Mouse (Mus musculus) testis, postnatal 14 days (tissue): ENCODE data around the gene Dgki.

Experiments
- DNase-seq: peaks from one replicate; pipeline ENCODE4 v3.0.0; 2021; ENCODE audit warnings: low spot score

Gene Dgki

DNA sequence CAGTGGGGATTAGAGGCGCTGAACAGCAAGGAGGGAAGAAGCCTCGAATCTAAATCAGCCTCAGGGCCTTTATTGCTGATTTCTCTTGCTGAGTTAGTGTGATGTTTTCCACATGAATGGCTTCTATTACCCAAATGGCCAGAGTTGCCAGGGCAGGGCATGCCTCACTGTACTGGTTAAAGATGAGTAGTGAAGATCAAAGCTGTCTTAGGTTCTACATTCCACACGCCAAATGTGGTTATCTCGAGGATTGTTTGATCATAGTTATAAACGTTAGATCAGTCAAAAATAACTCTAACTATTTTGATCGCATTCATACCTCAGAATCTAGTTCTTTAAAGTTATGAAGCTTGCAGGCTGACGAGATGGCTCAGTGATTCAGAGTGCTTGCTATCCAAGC lies 59.8 kb downstream of the Dgki start:
- no peak for DNase-seq

DNA sequence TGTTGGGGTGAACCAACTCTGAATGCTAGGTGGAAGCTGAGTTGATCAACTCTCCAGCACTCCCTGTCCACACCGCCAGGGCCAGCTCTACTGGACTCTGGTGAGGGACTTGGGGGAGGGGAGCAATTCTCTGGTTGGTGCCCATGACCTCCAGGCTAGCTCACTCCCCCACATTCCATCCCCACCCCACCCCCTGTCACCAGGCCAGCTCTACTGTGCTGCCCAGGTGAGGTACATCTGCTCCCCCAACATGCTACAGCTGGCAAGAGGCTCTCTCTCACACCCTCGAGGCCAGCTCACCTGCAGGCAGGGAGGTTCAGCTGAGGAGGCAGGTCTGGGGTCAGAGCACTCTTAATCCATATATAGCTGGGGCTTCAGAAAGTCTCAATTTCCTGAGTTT lies 63.1 kb downstream of the Dgki start:
- DNase-seq = no peak

DNA sequence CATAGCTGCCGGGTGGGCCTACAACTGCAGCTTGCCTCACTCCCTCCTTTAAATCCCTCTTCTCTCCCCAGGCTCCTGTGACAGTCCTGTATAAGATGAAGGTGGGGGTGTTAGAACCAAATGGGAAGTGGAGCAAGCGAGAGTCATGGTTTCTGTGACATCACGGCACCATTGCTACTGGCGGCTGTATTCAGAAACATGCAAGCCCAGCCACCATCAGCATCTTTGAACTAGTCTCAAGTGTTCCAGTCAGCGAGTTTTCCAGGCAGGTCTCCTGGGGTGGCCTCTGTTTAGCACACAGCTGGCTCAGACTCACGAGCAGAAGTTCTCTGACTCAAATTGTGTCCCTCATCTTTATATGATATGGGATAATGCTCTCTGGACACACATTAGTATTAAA lies 68.8 kb downstream of the Dgki start:
- DNase-seq = no peak

DNA sequence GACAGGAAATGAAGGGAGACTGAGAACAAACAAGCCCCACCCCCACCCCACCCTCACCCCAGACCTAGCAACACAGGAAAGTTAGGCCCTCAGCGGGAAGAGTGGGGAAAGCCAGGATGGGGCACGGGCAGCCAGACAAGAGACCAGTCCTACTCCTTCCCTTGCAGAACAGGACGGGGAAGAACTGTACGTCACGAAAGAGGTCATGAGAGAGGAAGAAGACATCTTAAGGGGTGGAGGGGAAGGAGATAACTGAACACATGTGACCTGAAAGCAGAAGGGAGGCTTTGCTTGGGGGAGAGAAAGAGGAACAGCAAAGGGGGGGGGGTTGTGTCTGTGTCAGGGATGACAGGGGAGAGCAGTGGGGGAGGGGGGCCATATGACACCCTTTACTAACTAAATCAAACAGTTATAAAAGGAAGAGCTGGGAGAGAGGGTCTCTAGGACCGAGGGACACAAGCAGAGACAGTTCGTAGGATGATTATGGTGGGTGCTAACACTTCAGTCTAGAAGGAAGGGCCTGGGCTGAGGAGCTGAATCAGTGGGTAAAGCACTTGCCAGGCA lies 77.0 kb downstream of the Dgki start:
- no peak for DNase-seq

DNA sequence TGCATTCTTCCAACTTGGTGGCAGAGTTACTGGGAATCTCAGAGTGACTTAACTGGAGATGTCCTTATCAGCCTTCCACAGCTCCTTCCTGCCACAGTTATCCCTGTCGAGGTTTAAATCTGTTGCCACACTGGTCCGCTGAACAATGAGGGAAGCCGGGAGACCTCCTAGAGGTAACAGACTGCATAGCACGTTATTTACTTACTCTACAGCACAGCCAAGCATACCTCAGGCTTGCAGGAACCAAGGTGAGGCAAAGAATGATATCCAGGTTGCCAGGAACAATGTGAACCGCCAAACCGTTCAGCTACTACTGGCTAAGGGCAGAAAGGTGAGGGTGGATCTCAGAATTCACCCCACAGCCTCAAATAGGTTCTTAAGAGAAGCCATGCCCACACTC lies 78.0 kb downstream of the Dgki start:
- no peak for DNase-seq

DNA sequence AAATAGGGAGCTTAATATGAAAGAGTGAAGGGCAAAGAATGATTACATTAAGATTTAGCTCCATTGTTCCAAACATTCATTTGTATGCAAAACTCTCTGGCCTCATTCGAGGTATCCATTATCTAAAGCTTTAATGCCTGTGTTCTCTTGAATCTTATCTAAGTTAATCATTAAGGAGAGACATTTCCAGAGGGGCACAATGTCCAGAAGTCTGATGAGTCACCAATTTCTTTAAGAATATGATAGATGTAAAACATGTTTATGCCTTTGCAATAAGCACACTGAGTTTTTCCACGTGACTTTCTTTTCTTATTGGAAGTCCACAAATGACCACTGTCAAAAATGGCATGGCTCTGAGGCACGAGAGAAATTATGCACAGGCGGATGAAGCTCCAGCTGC lies 80.9 kb downstream of the Dgki start:
- no peak for DNase-seq

DNA sequence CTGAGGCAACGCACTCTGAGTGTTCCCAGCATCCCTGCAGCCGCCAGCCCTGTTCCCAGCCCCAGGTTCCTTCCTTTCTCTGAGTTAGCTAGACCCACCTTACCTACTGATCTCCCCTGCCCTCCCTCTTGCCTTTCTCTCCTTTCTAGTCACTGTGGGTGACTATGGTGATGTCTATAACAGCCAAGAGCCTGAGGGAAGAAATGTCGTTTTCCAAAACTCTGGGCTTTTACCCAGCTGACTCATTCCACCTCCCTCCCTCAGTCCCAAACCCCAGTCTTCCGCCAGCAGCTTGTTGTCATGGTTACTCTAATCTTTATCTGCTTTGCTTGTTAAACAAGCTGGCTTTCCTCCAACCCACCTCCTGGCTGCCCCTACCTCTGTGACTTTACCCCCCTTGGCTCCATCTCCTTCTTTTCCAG lies 83.6 kb downstream of the Dgki start:
- peak; percentile 11 for DNase-seq

DNA sequence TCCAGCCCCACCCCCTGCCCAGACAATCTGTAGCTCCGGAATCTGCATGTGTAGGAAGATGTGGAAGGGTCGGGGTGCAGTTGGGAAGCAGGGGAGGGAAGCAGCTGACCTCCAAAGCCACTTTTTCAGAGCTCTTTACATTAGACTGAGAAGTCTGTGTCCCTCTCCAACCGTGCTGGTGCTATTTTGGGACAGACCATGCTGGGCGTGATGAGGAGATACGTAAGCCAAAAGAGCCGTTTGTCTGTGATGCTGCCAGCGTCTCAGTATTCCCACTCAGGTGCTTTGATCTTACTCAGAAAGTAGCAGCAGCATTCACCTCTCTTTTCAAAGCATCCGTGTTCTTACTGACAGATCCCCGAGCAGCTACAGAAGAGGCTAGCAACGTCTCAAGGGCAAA lies 84.3 kb downstream of the Dgki start:
- DNase-seq = no peak

DNA sequence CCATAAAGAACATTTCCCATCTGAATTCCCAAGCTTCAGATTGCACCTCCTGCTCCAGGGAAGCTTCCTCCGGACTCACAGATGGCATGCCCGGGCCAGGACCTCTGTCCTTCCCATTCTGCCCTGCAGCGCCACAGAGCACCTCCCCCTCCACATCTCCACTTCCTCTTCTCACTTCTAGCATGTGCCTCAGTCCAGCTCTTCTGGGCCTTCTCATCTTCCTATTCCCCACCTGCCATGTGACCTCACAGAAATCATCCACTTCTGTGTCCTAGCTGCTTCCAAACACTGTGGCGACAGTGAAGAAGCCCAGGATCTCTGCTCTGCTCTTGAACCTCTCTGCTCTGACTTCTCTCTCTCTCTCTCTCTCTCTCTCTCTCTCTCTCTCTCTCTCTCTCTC lies 87.1 kb downstream of the Dgki start:
- DNase-seq = no peak

DNA sequence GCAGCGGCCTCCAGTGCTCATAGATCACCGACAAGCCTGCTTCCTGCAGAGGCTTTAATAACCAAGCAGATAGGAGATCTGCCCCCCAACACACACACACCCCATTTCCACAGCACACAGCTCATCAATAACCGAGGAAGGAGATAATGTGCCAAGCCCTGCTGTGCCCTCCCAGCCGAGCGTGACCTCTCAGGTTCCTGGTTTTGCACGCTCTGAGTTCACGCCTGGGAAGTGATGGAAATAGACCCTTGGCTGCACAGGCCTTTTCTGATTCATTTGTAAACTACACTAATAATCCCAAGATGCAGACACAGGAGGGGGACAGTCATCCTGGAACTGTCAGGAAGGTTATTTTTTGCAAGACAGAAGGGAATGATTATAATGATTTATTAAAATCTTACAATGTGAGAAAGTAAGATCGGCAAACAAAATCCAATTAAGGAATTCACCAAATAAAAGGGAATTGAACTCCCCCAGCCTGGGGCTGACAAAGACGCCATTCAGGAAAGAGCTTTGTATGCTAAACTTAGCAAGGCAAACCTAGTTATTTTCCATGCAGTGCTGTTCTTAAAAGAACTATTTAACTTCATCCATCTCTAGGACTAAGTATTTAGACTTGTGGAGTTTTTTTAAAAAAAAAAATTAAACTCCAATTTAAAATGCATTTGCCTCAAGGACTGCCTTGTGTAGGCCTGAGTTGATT lies 88.3 kb downstream of the Dgki start:
- no peak for DNase-seq

DNA sequence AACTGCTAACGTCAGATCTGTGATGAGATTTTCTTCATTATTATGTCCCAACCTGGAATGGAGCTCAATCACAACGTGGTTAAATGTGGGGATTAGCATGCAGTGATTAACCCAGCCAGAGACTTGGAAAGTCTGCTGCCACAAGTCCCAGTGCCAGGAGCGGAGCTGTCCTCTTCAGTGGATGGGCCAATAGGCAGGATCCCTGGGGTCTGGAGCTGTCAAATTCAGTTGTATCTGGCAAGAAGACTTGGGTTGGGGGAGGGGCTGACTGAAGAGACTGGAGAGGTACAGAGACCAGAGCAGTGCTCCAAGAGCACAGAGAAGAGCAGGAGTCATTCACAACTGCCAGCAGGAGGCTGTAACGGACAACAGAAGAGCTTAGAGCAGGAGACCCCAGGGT lies 97.1 kb downstream of the Dgki start:
- DNase-seq = no peak

DNA sequence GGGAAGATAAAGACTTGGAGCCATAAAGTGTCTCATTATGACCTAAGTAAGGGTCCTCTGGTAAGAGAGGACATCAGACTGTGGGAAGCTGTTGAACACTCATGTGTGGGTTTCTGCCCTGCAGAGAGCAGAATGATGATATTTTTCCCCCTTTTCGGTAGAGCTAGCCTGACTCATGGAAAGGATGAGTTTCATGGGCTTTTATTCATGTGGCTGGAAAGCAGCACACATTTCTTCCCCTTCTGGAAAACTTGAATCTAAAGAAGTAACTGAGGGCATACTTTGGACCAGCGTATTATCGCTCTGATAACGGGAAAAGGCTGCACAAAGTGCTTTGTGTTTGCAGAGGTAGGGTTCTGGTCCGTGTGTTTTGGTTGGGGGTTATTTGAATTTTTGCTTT lies 99.1 kb downstream of the Dgki start:
- DNase-seq = no peak

DNA sequence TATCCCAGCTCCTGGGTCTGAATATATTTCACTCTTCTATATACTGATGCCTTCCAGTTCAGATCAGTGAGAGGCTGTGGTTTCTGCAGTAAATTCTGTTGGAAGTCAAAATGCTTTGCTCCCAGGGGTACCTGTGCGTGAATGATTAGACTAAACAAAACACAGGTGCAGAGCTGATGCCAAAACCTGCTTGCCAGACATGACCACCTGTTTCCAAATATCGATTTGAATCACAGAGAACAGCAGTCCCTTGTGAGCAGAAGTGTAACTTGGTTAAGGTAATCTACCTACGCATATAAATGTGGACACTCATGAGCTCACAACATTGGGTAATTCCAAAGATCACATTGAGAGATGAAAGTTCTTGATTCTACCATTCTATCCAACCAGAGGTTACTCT lies 100.5 kb downstream of the Dgki start:
- no peak for DNase-seq

DNA sequence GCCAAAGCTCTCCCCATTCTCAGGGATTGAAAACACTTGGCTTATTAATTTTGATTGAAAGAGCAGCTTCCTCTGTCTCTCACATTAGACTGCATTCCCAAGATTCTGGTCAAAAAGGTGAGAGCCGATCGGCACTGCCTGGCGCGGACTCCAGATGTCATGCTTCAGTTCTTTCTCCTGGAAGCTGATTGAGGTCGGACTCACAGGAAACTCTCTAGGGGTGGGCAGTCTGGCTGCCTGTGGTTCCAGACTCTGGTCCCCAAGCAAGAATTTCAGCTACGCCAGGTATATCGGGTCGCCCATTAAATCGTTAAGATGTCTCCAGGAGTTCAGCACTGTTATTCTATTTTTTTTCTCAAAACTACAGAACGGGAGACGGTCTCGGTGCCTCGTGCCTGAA lies 102.2 kb downstream of the Dgki start:
- no peak for DNase-seq

DNA sequence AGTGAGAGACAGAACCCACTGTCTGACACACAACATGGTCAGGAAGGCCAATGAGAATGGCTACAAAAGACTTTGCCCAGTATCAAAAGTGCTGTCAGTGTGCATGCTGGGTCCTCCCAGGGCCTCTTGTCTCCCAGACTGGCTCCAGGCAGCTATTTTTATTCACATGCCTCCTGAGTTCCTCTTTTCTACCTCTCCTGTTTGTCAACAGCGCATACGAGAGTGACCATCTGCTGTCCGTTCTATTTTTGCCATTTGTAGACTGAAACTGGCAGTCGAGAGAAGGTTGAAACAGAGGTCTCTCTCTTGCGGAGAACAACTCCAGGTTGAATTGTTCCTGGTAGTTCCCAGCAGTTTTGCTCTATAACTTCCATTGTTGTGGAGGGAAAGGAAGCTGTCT lies 103.1 kb downstream of the Dgki start:
- no peak for DNase-seq

DNA sequence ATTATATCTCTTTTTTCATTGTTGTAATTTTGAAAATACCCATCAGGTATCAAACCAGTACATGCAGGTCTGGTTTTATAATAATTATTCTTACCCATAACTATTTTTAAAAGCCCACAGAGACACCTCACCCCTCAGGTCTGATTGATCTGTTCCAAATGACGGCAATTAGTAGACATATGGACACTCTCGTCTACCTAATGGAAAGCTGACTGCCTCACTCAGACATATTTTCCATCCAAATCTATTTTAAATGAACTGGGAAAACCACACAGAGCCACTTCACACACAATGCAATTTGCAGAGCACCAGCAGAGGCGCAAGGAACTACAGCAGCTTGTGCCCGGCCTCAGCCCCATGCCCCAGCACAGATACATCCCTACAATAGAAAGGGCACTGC lies 104.2 kb downstream of the Dgki start:
- no peak for DNase-seq

DNA sequence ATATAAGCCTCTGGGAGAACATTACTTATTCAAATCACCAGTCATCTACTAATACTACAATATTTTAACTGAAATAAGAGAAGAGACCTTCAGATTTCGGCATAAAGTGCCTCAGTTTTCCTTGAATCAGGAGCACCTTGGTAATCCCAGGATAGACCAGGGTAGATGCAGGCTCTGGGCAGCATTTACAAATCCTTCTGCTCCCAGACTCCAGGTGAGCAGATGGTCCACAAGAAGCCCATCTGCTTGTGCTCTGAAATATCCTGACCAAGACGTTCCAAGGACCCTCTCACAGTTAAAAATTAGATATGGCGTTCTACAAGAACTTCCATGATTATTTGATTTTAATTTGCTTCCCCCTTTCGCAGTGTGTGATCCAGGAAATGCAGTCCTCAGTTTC lies 118.0 kb downstream of the Dgki start:
- no peak for DNase-seq

DNA sequence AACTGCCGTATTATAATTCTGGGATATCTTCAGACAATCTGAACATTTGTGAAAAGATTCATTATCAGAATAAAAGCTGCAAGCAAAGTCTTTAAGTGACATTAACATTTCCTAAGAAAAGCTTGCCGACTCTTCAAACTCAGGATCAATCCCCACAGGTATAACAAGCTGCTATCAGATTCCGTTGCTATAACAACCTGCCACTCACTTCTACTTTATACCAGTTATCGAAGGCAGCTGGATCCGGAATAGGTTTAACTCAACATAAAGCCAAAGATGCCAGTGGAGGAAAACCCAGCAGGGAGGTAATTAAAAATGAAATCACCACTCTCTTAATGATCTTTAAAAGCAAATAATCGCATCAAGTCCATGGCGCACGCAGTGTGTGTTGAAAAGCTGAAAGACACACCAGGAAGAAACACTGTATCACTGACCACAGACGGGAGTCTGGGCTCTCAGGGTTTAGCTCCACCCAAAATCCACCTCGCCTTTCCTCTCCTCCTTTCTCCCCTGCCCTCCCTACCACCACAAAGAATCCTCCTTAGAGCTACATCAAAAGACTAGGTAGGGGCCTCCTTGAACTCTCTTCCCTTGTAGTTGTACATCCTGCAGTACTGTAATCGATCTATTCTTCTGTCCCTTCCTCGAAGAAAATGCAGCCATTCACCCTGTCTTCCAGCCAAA lies 128.7 kb downstream of the Dgki start:
- DNase-seq = peak; percentile 8

DNA sequence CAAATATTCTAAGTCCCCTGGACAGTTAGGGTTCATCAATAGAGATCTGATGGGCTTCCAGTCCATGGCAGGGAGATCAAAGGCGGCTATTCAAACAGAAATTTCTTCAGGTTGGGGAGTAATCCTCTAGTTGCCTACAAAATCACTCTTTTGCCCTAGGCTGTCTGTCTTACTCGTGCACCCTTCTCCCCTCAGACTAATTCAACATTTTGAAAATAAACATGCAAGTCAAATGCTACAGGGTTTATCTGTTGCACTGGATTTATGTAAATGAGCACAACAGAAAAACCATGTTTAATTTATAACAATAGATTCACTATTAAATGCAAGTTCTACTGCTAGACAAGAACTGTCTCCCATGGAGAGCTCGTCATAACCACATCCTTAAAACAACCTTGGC lies 141.1 kb downstream of the Dgki start:
- no peak for DNase-seq

DNA sequence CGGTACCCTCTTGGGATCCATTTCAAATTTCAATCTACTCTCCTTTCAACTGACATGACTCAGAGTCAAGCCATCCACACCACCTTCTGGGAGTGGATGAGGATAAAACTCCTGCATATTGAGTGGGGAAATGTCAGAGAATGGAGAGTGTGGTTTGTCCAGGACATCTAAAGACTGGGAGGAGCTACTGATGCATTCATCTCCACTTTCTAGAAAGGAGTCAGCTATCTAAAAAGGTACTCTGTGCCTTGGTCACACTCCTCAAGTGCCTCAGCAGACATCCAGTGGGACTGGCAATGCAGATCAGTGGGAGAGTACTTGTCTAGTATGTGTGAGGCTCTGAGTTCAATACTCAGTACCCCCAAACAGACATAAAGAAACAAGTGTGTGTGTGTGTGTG lies 145.9 kb downstream of the Dgki start:
- DNase-seq = no peak

DNA sequence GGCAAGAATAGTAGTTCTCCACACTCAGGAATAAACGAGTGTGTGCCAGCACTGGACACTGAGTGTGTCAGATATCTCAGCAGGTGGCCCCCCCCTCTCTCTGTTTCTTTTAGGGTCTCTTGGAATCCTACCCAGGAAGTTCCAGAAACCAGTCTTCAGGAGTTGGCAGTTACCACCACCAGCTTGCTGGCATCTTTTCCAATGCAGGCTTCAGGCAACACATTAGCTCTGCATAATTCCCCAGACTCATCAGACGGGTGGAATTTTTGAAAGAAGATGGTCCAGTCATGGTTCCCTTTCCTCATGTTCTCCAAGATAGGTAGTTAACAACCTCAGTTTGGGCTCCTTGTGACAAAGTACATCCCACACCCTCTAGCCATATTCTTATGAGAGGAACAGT lies 149.5 kb downstream of the Dgki start:
- no peak for DNase-seq

DNA sequence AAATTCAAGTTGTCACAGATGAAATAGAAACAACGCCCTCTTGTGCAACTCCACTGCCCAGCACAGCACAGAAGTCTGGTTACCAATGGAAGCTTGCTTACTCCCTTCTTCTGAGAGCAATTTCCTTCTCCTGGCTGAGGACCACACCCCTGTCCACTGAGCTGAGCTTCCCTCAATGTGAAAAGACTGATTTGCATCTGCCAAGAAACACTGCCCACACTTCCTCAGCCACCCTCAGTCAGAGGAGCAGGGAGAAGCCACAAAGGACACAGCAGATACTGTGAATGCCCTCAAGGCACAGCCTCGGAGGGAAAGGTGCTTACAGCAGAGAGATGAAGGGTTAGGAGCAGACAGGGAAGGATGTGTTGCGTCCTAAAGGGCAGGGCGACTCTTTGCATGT lies 149.9 kb downstream of the Dgki start:
- DNase-seq = no peak

DNA sequence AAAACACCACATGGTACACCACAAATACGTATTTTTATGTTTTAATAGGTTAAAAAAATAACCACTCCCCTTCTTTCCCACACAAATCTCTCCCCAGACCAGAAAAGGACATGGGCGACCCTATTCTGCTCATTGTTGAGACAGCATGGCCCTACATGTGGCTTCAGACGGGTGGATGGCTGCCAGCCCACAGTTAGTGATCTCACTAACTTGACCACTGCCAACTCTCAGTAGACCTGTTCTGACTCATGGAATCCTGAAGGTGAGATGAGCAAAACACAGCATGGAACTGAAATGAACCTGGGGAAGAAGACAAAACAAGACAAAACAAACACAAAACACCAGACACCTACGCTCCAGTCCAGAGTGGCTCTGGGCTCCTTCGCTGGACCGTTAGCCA lies 150.8 kb downstream of the Dgki start:
- DNase-seq = no peak
